Mouse (Mus musculus): ENCODE measurements around the gene Odf3b.

Odf3b gene

DNA sequence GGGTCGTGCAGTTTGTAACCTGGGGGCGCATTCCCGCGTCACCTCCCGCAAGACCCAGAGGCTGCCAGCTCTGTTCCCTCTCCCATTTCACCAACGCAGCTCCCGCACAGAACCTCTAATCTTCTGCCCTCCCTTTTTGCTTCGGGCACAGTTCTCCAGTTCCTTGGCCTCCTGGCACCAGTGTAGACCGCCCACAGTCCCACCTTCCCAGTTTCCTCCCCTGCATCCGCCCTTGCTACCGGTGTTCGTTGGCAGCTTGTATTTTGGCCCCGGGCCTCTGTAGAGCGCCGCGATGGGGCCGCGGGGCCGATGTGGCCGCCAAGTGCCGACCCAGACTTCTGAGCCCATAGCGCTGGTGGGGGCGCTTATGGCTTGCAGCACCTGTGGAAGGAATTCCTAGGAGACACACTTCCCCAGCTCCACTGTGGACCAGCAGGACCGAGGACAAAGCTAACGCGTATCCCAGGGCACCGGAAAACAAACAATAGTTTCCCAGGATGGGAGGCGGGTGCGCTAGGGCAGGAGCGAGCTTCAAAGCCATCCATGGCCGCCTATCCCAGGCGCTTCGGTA, at the start of gene Odf3b:
Odf3b (minus strand) TSS at position 452 of the 571 bp plus-strand sequence.
- peak; percentile 90 for DNase-seq

DNA sequence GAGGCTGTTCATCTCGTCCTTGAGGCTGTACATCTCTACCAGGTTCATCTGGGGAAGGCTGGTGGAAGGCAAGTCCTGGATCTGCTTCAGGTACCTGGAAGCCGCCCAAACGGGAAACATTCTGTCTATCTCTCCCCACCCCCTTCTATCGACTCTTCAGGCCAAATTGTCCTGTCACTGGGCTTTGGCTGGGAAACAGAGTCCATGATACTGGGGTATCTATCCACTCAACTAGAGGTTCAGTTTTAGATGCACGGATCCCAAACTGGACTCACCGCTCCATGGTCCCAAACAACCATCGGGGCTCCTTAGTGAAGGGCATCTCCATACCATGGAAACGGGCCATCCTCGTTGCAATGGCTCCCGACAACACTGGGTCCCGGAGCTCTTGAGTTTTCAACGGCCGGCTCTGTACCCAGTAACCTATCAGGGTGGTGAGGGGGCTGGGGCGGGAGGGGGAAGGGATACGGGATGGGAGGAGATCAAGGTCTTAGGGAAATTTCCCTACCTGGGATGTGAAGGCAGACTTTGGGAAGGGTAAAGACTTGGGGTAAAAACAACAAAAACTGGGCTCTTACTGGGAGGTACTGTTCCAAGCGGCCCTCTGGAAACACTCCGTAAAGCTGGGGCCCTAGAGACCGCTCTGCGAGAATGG, 49.2 kb upstream of the Odf3b start:
- DNase-seq, result no peak

DNA sequence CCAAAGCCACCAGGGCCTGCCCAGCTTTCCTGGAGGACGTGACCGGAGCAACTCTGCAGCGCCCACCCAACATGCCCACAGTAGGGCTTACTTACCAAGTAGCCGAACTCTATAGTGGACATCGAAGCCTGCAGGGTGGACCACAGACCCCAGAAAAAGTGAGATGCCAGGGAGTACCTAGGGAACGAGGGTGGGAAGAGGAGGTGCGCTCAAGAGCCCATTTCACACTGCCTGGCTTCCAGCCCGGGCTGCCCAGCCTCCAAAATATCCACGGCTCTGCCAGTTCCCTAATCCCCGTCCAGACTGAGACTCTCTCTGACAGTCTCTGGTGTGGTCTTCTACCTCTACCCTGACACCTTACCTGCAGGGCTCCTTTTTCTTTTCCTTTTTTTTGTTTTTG, 47.6 kb upstream of the Odf3b start:
- DNase-seq, result no peak

DNA sequence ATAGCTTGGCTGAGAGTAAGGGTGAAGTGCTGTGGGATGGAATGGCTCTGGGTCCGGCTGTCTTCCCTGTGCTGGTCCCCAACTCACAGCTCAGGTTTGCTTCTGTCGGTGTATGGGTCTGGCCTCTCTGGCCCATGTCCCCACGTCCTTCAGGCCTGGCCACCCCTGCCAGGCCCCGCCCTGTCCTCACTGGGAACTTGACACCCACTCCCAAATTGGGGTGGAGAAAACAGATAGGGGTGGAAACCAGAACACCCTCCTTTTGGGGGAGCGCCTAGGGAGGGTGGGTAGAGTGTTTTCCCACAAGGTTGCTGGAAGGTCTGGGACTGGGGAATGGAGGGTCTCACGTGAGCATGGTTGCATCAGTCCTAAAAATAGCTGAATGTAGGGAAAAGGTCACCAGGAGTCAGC, 46.6 kb upstream of the Odf3b start, which contains the start of gene Cpt1b:
Cpt1b (minus strand) TSS at position 153 of the 411 bp plus-strand sequence.
- no peak for DNase-seq

DNA sequence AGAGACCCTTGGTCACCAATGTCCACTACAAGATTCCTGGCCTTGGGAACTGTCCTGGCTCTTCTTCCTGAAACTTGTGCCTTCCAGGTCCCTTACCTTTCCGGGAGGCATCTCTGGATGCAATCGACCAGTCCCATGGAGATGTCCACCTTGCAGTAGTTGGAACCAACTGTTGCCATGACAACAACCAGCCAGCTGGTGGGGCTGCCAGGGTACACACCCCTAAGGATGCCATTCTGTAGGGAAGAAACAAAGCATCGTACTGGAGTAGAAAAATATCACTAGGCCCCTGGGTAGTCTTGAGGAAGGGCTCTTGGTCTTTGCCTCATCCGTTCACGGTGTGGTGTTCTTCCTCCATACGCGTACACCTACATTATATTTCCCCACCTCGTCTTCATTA, 45.5 kb upstream of the Odf3b start:
- no peak for DNase-seq

DNA sequence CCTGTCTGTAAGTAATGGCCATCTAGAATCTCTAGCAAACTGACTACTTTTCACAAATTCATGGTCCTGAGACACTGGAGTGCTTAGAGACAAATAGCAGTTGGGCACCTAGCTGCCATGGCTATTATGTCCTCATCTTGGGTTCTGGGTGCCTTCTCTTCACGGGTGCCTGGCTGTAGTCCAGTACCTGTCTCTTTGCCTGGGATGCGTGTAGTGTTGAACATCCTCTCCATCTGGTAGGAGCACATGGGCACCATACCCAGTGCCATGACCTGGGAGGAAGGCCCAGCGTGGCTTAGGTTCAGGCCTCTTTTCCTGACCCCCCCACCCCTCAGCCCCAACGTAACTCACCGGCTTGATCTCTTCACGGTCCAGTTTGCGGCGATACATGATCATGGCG, 42.9 kb upstream of the Odf3b start:
- peak; percentile 24 for DNase-seq

DNA sequence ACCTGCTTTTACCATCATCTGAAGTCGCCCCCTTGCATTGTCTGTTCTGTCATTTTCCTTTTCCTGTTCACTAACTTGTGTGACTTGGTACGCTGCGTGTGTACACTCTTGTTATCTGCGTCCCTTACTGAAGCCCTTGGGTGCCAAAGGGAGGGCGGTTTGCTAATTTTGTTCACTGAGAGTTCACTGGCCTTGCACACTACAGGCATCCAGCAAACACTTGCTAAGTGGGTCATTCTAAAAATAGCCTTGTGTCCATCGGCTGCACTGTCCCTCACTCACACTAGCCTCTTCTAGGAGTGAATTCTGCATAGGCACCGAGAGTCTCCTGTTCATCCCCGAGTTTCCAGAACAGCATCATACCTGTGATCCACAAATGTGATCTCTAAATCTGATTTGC, 36.2 kb upstream of the Odf3b start:
- DNase-seq, result no peak

DNA sequence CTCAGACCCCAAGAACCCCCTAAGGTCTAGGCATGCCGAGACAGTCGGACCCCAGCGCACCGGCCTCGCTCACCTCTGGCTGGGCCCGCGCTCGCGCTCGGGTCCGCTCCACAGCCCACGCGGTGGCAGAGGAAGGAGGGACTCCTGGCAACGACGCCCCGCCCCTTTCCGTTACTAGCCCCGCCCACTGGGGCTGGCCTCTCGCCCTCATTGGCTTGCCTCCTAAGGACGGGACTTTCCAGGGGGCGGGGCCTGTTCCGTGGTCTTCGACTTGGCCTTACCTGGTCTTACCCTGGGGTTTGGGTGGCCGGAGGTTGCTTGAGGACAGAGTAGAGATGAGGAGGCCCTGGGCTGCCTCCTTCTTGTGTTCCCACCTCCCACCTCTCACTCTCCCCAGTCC, 31.0 kb upstream of the Odf3b start, which contains the start of gene Syce3:
Syce3 (minus strand) TSS at position 386 of the 400 bp plus-strand sequence.
- DNase-seq, result no peak

DNA sequence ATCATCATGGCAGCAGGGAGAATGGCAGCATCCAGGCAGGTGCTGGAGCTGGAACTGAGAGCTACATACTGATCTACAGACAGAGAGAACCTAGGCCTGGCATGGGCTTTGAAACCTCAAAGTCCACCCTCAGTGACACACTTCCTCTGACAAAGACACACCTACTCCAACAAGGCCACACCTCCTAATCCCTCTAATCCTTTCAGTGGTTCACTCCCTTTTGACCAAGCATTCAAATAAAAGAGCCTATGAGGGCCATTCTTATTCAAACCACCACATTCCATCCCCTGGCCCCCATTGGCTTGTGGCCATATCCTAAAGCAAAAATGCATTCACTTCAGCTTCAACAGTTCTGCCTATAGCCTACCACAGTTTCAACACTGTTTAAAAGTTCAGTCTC, 27.6 kb upstream of the Odf3b start:
- no peak for DNase-seq

DNA sequence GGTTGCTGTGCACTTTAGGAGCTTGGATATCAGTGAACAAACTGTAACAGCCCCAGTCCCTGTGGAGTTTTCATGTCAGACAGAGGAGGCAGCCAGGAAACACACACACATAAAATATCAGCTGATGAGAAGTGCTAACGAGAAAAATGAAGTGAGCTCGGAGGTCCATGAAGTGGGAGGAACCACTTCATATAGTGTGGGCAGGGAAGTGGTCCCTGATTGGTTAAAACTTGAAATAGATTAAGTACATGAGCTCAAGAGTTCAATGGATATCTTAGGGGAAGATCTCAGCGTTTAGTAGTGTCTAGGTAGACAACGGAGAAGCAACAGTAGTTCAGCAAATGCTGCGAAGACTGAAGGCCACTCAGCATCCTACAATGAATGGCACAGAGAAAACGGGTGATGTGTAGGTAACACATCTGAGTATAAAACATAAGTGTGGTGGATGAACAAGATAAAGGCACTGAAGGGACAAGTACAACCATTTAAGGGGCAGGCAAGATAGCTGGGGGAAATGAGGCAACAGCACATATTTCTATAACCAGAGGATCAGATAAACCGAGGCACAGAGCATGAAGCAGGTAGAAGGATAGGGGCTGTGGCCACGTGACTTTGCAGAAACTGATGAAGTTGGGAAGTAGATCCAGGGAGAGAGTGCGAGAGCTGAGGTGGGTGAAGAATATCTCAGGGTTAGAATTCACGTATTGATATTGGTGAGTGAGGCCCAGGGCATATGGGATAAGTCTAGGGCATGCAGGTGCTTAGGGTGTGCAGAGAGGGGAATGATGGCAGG, 25.9 kb upstream of the Odf3b start:
- DNase-seq, result no peak

DNA sequence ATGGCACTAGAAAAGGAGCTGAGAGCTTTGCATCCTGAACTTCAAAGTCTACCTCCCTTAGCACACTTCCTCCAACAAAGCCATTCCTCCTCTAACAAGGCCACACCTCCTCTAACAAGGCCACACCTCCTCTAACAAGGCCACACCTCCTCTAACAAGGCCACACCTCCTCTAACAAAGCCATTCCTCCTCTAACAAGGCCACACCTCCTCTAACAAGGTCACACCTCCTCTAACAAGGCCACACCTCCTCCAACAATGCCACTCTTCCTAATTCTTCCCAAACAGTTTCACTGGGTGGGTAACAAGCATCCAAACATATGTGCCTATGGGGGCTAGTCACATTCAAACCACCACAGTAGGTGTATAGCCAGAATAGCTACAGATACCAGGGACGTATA, 23.4 kb upstream of the Odf3b start:
- DNase-seq, result no peak

DNA sequence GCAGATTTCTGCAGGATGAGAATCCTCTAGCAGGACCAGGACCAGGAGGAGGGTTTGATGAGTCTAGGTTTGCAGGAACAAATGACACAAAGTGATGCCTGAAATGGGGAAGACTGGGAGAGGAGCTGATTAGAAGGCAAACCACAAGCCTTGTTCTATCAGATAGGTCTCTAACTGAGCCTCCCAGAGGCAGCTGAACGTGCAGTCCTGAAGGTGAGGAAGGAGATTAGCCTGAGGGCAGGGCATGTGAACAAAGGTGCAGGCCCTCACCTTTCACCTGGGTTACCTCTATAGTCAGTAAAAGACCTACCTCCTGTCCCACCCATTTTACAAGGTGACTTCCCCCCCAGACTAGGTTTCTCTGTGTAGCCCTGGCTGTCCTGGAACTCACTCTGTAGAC, 20.6 kb upstream of the Odf3b start:
- DNase-seq, result no peak

DNA sequence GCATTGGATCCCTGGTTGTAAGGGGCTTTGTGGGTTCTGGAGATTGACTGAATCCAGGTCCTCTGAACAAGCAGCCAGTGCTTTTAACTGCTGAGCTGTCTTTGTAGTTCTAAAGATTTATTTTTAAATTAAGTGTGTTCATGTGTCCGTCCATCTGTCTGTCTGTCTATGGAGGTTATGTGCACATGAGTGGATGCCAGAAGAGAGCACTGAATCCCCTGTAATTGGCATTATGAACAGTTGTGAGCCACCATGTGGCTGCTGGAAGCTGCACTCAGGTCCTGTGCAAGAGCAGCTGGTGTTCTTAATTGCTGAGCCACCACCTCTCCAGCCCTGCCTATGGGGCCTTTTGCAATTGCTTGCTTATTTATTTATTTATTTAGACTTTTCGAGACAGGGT, 19.1 kb upstream of the Odf3b start:
- DNase-seq, result no peak

DNA sequence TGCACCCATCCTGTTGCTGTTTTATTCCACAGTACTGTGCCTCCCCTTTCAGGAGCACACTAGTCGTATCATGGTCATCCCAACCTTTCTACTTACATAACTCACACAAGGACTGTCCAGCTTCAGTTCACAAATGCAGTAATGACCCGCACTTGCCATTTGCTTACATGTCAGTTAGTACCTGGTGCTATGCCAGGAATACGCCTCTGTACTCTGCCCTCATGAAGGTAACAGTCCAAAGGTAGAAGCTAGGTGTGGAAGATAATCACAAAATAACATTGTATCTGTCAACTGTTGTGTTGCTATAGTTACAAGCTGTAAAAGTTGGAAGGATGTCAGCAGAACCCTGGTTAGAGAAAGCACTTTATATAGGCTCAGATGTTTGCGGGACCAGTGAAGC, 17.8 kb upstream of the Odf3b start:
- DNase-seq, result no peak

DNA sequence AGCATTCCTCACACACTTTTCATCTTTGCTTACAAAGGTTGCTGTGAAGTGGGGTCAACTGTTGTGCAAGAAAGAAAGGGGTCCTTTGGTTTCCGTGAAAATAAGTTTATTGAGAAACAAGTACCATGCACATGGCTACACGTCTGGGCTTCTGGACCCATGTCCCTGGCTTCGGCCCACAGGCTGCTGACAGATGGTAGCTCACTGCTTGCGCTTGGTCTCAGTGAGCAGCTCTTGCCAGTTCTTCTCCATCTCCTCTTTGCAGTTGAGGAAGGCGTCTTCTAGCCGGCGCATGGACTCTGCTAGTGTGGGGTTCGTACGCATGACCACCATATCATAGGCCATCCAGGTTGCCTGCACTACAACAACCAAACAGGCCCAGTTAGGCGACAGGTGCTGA, 11.0 kb upstream of the Odf3b start:
- DNase-seq, result peak; percentile 58

DNA sequence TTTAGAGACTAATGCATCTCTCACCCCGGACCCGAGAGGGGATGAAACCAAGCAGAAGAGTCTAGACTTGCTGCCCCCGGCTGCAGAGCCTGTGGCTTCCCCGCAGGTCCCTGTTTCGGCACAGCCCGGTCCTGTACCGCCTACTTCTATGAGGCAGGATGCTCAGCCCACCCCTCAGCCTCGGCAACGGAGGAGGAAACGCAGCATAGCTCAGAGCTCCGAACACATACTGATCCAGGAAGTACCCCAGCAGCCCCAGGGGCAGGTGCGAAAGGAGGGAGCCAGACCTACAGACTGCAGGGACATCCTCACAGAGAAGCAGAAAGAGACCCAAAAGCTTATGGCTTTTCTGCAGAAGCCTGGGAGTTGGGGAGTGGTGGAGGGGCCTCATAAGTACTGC, 8.0 kb upstream of the Odf3b start:
- no peak for DNase-seq

DNA sequence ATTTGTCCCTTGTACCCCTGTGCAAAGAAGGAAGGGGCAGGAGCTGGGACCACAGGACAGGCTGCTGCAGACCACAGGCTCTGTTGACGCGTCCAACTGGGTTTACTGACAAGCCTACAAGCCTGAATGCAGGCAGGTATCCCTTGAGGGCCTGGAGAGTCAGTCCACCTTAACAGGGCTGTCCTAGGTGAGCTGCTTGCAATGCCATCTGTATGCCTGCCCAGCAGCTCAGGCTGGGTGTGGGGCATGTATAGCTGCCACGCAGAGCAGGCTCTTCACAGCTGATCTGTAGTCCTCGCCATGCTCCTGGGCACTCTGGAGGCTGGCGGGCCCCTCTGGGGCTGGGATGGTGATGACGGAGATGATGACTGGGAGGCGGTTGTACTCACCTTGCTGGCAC, 5.5 kb upstream of the Odf3b start, which contains the start of gene Klhdc7b:
Klhdc7b (plus strand) TSS at position 301 of the 400 bp plus-strand sequence.
- DNase-seq, result peak; percentile 15

DNA sequence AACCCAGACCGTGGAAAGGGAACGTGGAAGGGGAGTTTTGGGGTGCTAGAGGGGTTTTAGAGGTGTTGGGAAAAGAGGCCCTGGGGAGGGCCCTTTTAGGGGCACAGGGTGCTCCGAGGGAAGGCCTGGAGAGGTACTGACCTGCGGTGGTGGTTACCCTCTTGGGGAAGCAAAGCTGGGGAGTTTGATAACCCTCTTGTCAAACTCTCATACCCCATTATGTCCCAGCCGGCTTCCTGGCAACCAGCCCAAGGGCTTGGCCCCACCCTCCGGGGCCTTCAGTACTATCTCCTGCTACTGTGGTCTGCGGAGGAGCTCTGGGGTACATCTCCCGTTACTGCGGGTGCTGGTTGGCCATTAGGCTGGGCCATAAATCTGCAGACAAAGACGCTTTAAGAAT, 347 bp upstream of the Odf3b start:
- DNase-seq, result peak; percentile 75

DNA sequence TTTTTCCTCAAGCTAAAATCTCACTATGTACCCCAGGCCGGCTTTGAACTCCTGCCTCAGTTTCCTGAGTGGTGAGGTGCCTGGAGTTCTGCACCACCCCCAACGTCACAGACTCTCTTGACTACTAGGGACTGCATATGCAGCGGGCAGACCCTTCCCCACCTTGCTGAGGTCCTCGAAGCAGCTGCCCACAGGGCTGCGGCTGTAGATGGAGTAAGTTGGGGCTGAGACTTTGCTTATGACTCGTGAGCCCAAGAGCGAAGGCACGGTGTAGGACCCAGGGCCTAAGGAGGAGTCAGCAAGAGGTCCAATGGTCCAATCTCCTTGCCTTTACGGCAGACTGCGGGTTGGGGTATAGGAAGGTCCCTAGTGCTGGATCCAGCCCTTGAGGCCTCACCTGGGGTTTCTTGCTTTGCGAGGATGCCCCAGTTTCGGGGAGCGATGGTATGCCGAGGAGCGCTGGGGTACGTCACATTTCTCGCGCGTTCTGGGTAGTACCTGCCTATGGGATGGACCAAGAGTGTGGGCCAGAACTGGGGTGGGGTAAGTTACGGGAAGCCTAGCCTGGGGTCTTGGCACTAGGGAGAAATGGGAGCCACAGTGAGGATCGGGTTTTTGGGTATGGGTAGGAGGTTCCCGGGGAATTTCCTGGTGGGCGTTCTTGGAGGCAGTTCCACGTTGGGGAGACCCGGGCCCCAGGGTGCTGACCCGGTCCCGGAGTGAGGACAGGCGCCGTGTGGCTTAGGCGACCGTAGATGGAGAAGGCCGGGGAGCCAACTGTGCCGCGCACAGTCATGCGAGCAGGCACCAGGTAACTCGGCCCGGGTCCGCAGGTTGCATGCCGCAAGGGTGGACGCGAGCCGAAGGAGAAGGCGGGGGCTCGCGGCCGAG, 899 bp downstream of the Odf3b start:
- DNase-seq, result peak; percentile 75

DNA sequence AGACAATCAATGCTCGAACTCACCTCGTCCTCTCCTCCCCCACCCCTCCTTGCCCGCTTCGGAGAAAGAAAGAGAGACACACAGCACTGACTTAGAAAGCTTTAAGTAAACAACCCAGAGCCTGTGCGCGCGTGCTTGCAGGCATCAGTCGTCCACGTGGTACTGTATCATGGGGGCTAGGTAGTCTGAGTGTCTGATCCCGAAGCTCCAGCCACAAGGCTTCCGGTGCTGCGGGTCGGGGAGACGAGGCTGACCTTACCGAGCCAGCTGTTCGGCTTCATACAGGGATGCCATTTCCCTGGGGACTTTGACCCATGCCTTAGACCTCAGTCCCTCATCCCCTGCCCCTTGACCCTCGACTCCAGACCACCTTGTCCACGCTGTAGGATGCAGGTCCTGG, 1.7 kb downstream of the Odf3b start:
- DNase-seq, result peak; percentile 45

DNA sequence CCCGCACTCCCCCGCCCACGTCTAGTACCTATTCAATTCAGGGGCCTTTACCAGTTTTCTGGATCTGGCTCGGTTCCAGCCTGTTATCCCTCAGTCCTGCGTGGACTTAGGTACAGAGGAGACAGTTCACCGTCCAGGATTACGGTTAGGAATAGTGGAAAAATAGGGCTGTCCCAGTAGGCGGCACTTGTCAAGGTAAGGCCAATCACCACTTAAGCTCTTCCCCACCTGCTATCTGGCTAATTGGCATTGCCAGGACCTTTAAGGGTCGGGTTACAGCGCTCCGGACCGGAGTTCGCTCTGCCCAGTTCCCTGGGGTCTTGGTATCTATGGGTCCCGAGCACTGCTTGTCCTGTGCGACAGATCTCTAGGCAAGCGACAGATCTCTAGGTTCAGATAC, 2.1 kb downstream of the Odf3b start, which contains the start of gene Tymp:
Tymp (minus strand) TSS at position 83 of the 400 bp plus-strand sequence.
- peak; percentile 47 for DNase-seq

DNA sequence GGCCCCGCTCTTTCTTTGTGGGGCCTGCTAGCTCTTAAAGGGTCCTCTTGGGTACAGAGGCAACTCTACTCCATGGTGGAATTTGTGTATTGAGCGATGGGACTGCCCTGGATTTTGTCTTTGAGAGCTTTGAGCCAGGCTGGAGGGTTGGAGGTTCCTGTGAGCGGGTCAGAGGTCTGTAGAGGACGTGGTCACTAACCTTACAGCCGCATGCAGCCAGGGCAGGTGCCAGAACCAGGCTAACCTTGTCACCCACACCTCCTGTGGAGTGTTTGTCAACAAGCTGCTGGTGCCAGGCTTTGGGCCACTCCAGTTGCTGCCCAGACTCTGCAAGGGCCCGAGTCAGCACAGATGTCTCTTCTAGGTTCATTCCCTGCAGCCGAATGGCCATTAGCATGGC, 3.0 kb downstream of the Odf3b start:
- peak; percentile 47 for DNase-seq

All from cerebellum, adult 9-10 months (tissue).